Mouse (Mus musculus) hindbrain, embryonic 14.5 days (tissue): ENCODE results near the gene Ndufb4. TPM values are rescaled to one million over a fixed set of nuclear protein-coding genes. Genes with fewer than 3 reads are reported as not detected.

ENCODE experiments used
- ATAC-seq: fragments of 200-750 bp; cut with Nextera tagmentation; 2 replicates; pipeline ENCODE4 v1.8.0; 2017; ENCODE audit warnings: moderate number of reproducible peaks, mild to moderate bottlenecking, moderate TSS enrichment, moderate library complexity; ENCODE audit not compliant: low FRiP score
- DNase-seq: peaks from one replicate; pipeline ENCODE4 v3.0.0-alpha.2; 2015; ENCODE audit warnings: low spot score
- H3K27ac ChIP-seq: fragments of 300-500 bp; sonication (generic); 2 replicates; pipeline ENCODE4 v1.5.1; 2014; ENCODE audit warnings: mild to moderate bottlenecking, moderate library complexity
- H3K27me3 ChIP-seq: fragments of 300-500 bp; sonication (generic); 2 replicates; pipeline ENCODE4 v1.6.1; 2014; ENCODE audit warnings: mild to moderate bottlenecking, low read length, mixed read lengths; ENCODE audit not compliant: control insufficient read depth, insufficient read depth
- H3K36me3 ChIP-seq: fragments of 300-500 bp; sonication (generic); replicated peaks from 2 replicates; pipeline ENCODE4 v1.6.1; 2014; ENCODE audit not compliant: control insufficient read depth, insufficient read depth
- H3K4me1 ChIP-seq: fragments of 300-500 bp; sonication (generic); replicated peaks from 2 replicates; pipeline ENCODE4 v1.6.1; 2014; ENCODE audit warnings: antibody characterized with exemption, low read length, mixed read lengths; ENCODE audit not compliant: control insufficient read depth, insufficient read depth
- H3K4me2 ChIP-seq: fragments of 300-500 bp; sonication (generic); replicated peaks from 2 replicates; pipeline ENCODE4 v1.6.1; 2014; ENCODE audit warnings: mild to moderate bottlenecking, moderate library complexity
- H3K4me3 ChIP-seq: fragments of 300-500 bp; sonication (generic); replicated peaks from 2 replicates; pipeline ENCODE4 v1.5.1; 2014; ENCODE audit warnings: mild to moderate bottlenecking, low read length
- H3K9ac ChIP-seq: fragments of 300-500 bp; sonication (generic); 2 replicates; pipeline ENCODE4 v1.6.1; 2014
- H3K9me3 ChIP-seq: fragments of 300-500 bp; sonication (generic); 2 replicates; pipeline ENCODE4 v1.6.1; 2016; ENCODE audit warnings: low read length; ENCODE audit not compliant: control insufficient read depth
- WGBS: fragments of 180-500 bp; shearing (Covaris S2); extraction: QIAGEN DNeasy Blood & Tissue Kit; methylation state at CpG from one replicate; pipeline ENCODE4 v1.1.7; 2014; 5-methylcytosine and 5-hydroxymethylcytosine counted together
- polyA plus RNA-seq: library from polyadenylated mRNA; unstranded; fragments of >200 nt; fragmentation: Nextera tagmentation; extraction: Ambion mirVana; gene quantifications from 2 replicates; pipeline ENCODE4 v1.2.1, GENCODE M21; 2014

The Ndufb4 gene
- polyA plus RNA-seq, 1 experiment from 2014 or later = 69.9 TPM

- DNase-seq (no peak), ATAC-seq (no peak)
- Histone ChIP-seq H3K4me3 (no peak overlapping the region), H3K27me3 (no peaks in the 10 kb centered on the region), H3K4me2 (no peak overlapping the region), H3K36me3 (no peaks in the 10 kb centered on the region), H3K4me1 (peaks cover 4% of the 10 kb centered on the region; the same call in 1 of the 2 replicates), H3K9ac (no peak overlapping the region), H3K9me3 (no peaks in the 10 kb centered on the region), H3K27ac (peak overlapping the region; percentile 7; the same call in 1 of the 2 replicates)
- 78% methylated on average over 8 of the region's 8 CpGs for WGBS
Observed at GRCm38 (mm10) chr16:37610333-37610732, 43.9 kb downstream of the Ndufb4 start.

- Histone ChIP-seq H3K36me3 (no peaks in the 10 kb centered on the region), H3K27me3 (no peaks in the 10 kb centered on the region), H3K4me2 (no peak overlapping the region), H3K9me3 (no peaks in the 10 kb centered on the region), H3K4me3 (no peak overlapping the region), H3K27ac (no peak overlapping the region), H3K9ac (no peak overlapping the region), H3K4me1 (no peaks in the 10 kb centered on the region)
- DNase-seq (no peak), ATAC-seq (no peak)
- WGBS = 81% methylated on average over 6 of the region's 6 CpGs
Observed at GRCm38 (mm10) chr16:37604243-37604642, 50.0 kb downstream of the Ndufb4 start.

- H3K36me3 ChIP-seq = no peaks in the 10 kb centered on the region
Observed at GRCm38 (mm10) chr16:37603431-37603830, 50.8 kb downstream of the Ndufb4 start.

GRCm38 (mm10) chr16:37599326-37599725 is 54.9 kb downstream of the Ndufb4 start:
- H3K36me3 ChIP-seq = no peaks in the 10 kb centered on the region
- no peak overlapping the region for H3K4me2 ChIP-seq
- H3K4me3 ChIP-seq = no peak overlapping the region
- WGBS = 74% methylated on average over 3 of the region's 3 CpGs
- ATAC-seq (no peak), DNase-seq (no peak)
- H3K27me3 ChIP-seq = no peaks in the 10 kb centered on the region
- no peaks in the 10 kb centered on the region for H3K9me3 ChIP-seq
- H3K4me1 ChIP-seq = no peaks in the 10 kb centered on the region
- no peak overlapping the region for H3K27ac ChIP-seq
- no peak overlapping the region for H3K9ac ChIP-seq

More at GRCm38 (mm10) chr16:37603431-37603830, 50.8 kb downstream of the Ndufb4 start:
- DNase-seq = no peak
- Histone ChIP-seq H3K4me3 (no peak overlapping the region), H3K27ac (no peak overlapping the region), H3K4me1 (no peaks in the 10 kb centered on the region), H3K27me3 (no peaks in the 10 kb centered on the region), H3K9me3 (no peaks in the 10 kb centered on the region), H3K4me2 (no peak overlapping the region), H3K9ac (no peak overlapping the region)
- 100% methylated on average over 1 of the region's 1 CpGs for WGBS
- no peak for ATAC-seq

- no peak overlapping the region for H3K4me2 ChIP-seq
- no peaks in the 10 kb centered on the region for H3K4me1 ChIP-seq
- H3K9ac ChIP-seq = no peak overlapping the region
- no peak overlapping the region for H3K27ac ChIP-seq
- H3K27me3 ChIP-seq = no peaks in the 10 kb centered on the region
- 91% methylated on average over 7 of the region's 7 CpGs for WGBS
- no peaks in the 10 kb centered on the region for H3K9me3 ChIP-seq
- H3K36me3 ChIP-seq = no peaks in the 10 kb centered on the region
- DNase-seq (no peak), ATAC-seq (no peak)
- no peak overlapping the region for H3K4me3 ChIP-seq
Observed at GRCm38 (mm10) chr16:37598463-37598862, 55.8 kb downstream of the Ndufb4 start.

- H3K36me3 ChIP-seq = no peaks in the 10 kb centered on the region
- H3K4me3 ChIP-seq = no peak overlapping the region
- H3K9ac ChIP-seq = no peak overlapping the region
- no peak for DNase-seq
- no peaks in the 10 kb centered on the region for H3K9me3 ChIP-seq
- 78% methylated on average over 5 of the region's 5 CpGs for WGBS
- no peaks in the 10 kb centered on the region for H3K4me1 ChIP-seq
- H3K4me2 ChIP-seq = no peak overlapping the region
- H3K27ac ChIP-seq = no peak overlapping the region
- H3K27me3 ChIP-seq = no peaks in the 10 kb centered on the region
- no peak for ATAC-seq
Observed at GRCm38 (mm10) chr16:37597412-37597811, 56.8 kb downstream of the Ndufb4 start.

Other genes with a start within 250 kb of the Ndufb4 start
- 29.0 and 33.4 TPM in 2 replicates for gene Gtf2e1, start 114.7 kb downstream of the Ndufb4 start, polyA plus RNA-seq
- gene Rabl3, start 114.6 kb downstream of the Ndufb4 start, polyA plus RNA-seq = 18.4 and 18.5 TPM in 2 replicates
- 0.13 TPM in 1 of 2 replicates, not detected in the other for gene Hgd, start 74.3 kb downstream of the Ndufb4 start, polyA plus RNA-seq
- gene Fstl1, start 122.4 kb upstream of the Ndufb4 start, polyA plus RNA-seq = 111 and 126 TPM in 2 replicates
- not detected in 2 replicates for gene Gm36028, start 206.7 kb upstream of the Ndufb4 start, polyA plus RNA-seq
- 57.1 and 59.9 TPM in 2 replicates for gene Lrrc58, start 213.9 kb upstream of the Ndufb4 start, polyA plus RNA-seq